Mouse (Mus musculus): ENCODE measurements around the gene Wwox.

GRCm38 (mm10) chr8:114673416-114673815, 234.0 kb downstream of the Wwox start:
- TF ChIP-seq POLR2A (IDR thresholded peaks at IDR 0.05; ENCODE audit: control insufficient read depth, low read depth, low read length) (no peak), CTCF (IDR thresholded peaks at IDR 0.05; ENCODE audit: control insufficient read depth, insufficient read depth, insufficient replicate concordance, low read depth, low read length) (no peak)
